Mouse (Mus musculus) heart, embryonic 14.5 days (tissue): ENCODE measurements around the gene Ifnz. TPM values are rescaled to one million over a fixed set of nuclear protein-coding genes. Genes with fewer than 3 reads are reported as not detected.
"Not testable (repeated sequence)": the region's sequence is repeated elsewhere in the genome, so short reads cannot be mapped to it uniquely, and the experiment has no call there.

Experiments used
- ATAC-seq: fragments of 200-750 bp; cut with Nextera tagmentation; 2 replicates; pipeline ENCODE4 v1.8.0; 2017; ENCODE audit warnings: low read depth, moderate TSS enrichment; ENCODE audit not compliant: insufficient number of reproducible peaks, insufficient read depth, low FRiP score
- H3K27ac ChIP-seq, 2 experiments: fragments of 200-500 bp in 1 of 2; fragments of 300-500 bp in 1 of 2; sonication (generic) in 1 of 2; replicated peaks in 1 of 2; 2 replicates each; pipeline ENCODE4 v1.5.1; 2012 to 2014; ENCODE audit warnings: low read depth in 2 of 2, low read length in 2 of 2, control low read depth in 1 of 2, mild to moderate bottlenecking in 1 of 2, mixed read lengths in 1 of 2; ENCODE audit not compliant: control insufficient read depth in 1 of 2, insufficient read depth in 1 of 2
- H3K27me3 ChIP-seq: fragments of 300-500 bp; sonication (generic); 2 replicates; pipeline ENCODE4 v1.6.1; 2014; ENCODE audit warnings: mild to moderate bottlenecking, low read length, control low read depth; ENCODE audit not compliant: control insufficient read depth, insufficient read depth
- H3K36me3 ChIP-seq: fragments of 300-500 bp; sonication (generic); 2 replicates; pipeline ENCODE4 v1.6.1; 2014; ENCODE audit warnings: mild to moderate bottlenecking, control low read depth, low read length, mixed read lengths; ENCODE audit not compliant: control insufficient read depth, insufficient read depth
- H3K4me1 ChIP-seq, 2 experiments: fragments of 200-500 bp in 1 of 2; fragments of 300-500 bp in 1 of 2; sonication (generic) in 1 of 2; 2 replicates each; pipeline ENCODE4 v1.6.1; 2012 to 2014; ENCODE audit warnings: low read length in 2 of 2, control low read depth in 1 of 2, mixed read lengths in 1 of 2; ENCODE audit not compliant: control insufficient read depth in 2 of 2, insufficient read depth in 2 of 2
- H3K4me2 ChIP-seq: fragments of 300-500 bp; sonication (generic); 2 replicates; pipeline ENCODE4 v1.6.1; 2014; ENCODE audit warnings: mild to moderate bottlenecking, low read length
- H3K4me3 ChIP-seq, 2 experiments: fragments of 200-500 bp in 1 of 2; fragments of 300-500 bp in 1 of 2; sonication (generic) in 1 of 2; 2 replicates each; pipeline ENCODE4 v1.5.1; 2012 to 2014; ENCODE audit warnings: low read length in 2 of 2, mild to moderate bottlenecking in 2 of 2, control low read depth in 1 of 2, low read depth in 1 of 2, moderate library complexity in 1 of 2; ENCODE audit not compliant: control insufficient read depth in 1 of 2, insufficient read depth in 1 of 2
- H3K9ac ChIP-seq: fragments of 300-500 bp; sonication (generic); 2 replicates; pipeline ENCODE4 v1.6.1; 2014; ENCODE audit warnings: mild to moderate bottlenecking, low read length
- H3K9me3 ChIP-seq: fragments of 300-500 bp; sonication (generic); 2 replicates; pipeline ENCODE4 v1.6.1; 2016; ENCODE audit warnings: low read length, control low read depth; ENCODE audit not compliant: control insufficient read depth
- WGBS: fragments of 180-500 bp; shearing (Covaris S2); extraction: QIAGEN DNeasy Blood & Tissue Kit; methylation state at CpG from one replicate; pipeline ENCODE4 v1.1.7; 2014; 5-methylcytosine and 5-hydroxymethylcytosine counted together
- polyA plus RNA-seq: library from polyadenylated mRNA; unstranded; fragments of >200 nt; fragmentation: Nextera tagmentation; extraction: Ambion mirVana; gene quantifications from 2 replicates; pipeline ENCODE4 v1.2.1, GENCODE M21; 2014

Ifnz gene
- polyA plus RNA-seq, 1 experiment from 2014 or later = not detected

- H3K4me3 ChIP-seq = no peak within 1 kb of the TSS
- no peaks in the 10 kb centered on the region for H3K4me1 ChIP-seq
- WGBS = 47% methylated on average over 3 of the region's 3 CpGs
- no peak for ATAC-seq
- H3K9me3 ChIP-seq = no peaks in the 10 kb centered on the region
- no peak within 1 kb of the TSS for H3K27ac ChIP-seq
- H3K4me2 ChIP-seq = no peak within 1 kb of the TSS
- H3K27me3 ChIP-seq = no peaks in the 10 kb centered on the region
- H3K9ac ChIP-seq = no peak within 1 kb of the TSS
- H3K36me3 ChIP-seq = no peaks in the 10 kb centered on the region
These were observed 34.0 kb downstream of the Ifnz start, which contains the start of gene Ifna7 for GRCm38 (mm10) chr4:88815928-88816327. Ifna7 (plus strand) TSS chr4:88816228.

GRCm38 (mm10) chr4:88819659-88820058 lies 37.7 kb downstream of the Ifnz start, which contains the start of gene Ifna11:
Ifna11 (plus strand) TSS chr4:88819959.
- H3K9me3 ChIP-seq = no peaks in the 10 kb centered on the region
- no peak within 1 kb of the TSS for H3K9ac ChIP-seq
- no peak for ATAC-seq
- H3K4me3 ChIP-seq = no peak within 1 kb of the TSS
- WGBS = 63% methylated on average over 1 of the region's 1 CpGs
- H3K4me2 ChIP-seq = no peak within 1 kb of the TSS
- H3K36me3 ChIP-seq = no peaks in the 10 kb centered on the region
- no peaks in the 10 kb centered on the region for H3K4me1 ChIP-seq
- H3K27ac ChIP-seq = no peak within 1 kb of the TSS
- no peaks in the 10 kb centered on the region for H3K27me3 ChIP-seq

GRCm38 (mm10) chr4:88822995-88823394 lies 41.1 kb downstream of the Ifnz start:
- Histone ChIP-seq H3K4me1 (no peaks in the 10 kb centered on the region), H3K27me3 (no peaks in the 10 kb centered on the region), H3K27ac (no peak overlapping the region), H3K9me3 (no peaks in the 10 kb centered on the region), H3K4me3 (no peak overlapping the region), H3K9ac (no peak overlapping the region), H3K4me2 (no peak overlapping the region), H3K36me3 (no peaks in the 10 kb centered on the region)
- WGBS = 23% methylated on average over 4 of the region's 4 CpGs
- ATAC-seq = no peak

GRCm38 (mm10) chr4:88827116-88827515 lies 45.2 kb downstream of the Ifnz start, which contains the start of gene Ifna6:
Ifna6 (plus strand) TSS chr4:88827416.
- H3K4me1 ChIP-seq, ATAC-seq: not testable (repeated sequence)

GRCm38 (mm10) chr4:88830523-88830922 lies 48.6 kb downstream of the Ifnz start:
- ATAC-seq = no peak

More at GRCm38 (mm10) chr4:88827116-88827515, 45.2 kb downstream of the Ifnz start, which contains the start of gene Ifna6:
- not testable (repeated sequence) for H3K36me3 ChIP-seq, H3K27ac ChIP-seq, H3K4me3 ChIP-seq, H3K9me3 ChIP-seq, H3K4me2 ChIP-seq, H3K9ac ChIP-seq, H3K27me3 ChIP-seq

More at GRCm38 (mm10) chr4:88830523-88830922, 48.6 kb downstream of the Ifnz start:
- 17% methylated on average over 4 of the region's 4 CpGs for WGBS
- Histone ChIP-seq H3K4me3 (no peak overlapping the region), H3K4me2 (no peak overlapping the region), H3K9me3 (no peaks in the 10 kb centered on the region), H3K27me3 (no peaks in the 10 kb centered on the region), H3K27ac (no peak overlapping the region), H3K36me3 (no peaks in the 10 kb centered on the region), H3K9ac (no peak overlapping the region), H3K4me1 (no peaks in the 10 kb centered on the region)

Other genes with a start within 250 kb of the Ifnz start
- not detected in 2 replicates for gene Ifna15, start 223.9 kb upstream of the Ifnz start, polyA plus RNA-seq
- gene Ifna14, start 210.3 kb upstream of the Ifnz start, polyA plus RNA-seq = not detected in 2 replicates
- gene Ifna9, start 189.7 kb upstream of the Ifnz start, polyA plus RNA-seq = not detected in 2 replicates
- not detected in 2 replicates for gene Ifna12, start 178.8 kb upstream of the Ifnz start, polyA plus RNA-seq
- gene C87499, start 147.7 kb upstream of the Ifnz start, polyA plus RNA-seq = not detected in 2 replicates
- not detected in 2 replicates for gene Ifna13, start 137.7 kb upstream of the Ifnz start, polyA plus RNA-seq
- not detected in 2 replicates for gene Ifna16, start 105.2 kb upstream of the Ifnz start, polyA plus RNA-seq
- not detected in 2 replicates for gene Ifna2, start 98.2 kb upstream of the Ifnz start, polyA plus RNA-seq
- not detected in 2 replicates for gene Ifnab, start 90.8 kb upstream of the Ifnz start, polyA plus RNA-seq
- gene Gm26566, start 60.3 kb upstream of the Ifnz start, polyA plus RNA-seq = 1.6 and 1.7 TPM in 2 replicates
- gene Klhl9, start 59.7 kb upstream of the Ifnz start, polyA plus RNA-seq = 105 and 108 TPM in 2 replicates
- not detected in 2 replicates for gene Gm13271, start 27.3 kb upstream of the Ifnz start, polyA plus RNA-seq
- gene Gm13283, start 22.0 kb upstream of the Ifnz start, polyA plus RNA-seq = 0.49 TPM in 1 of 2 replicates, not detected in the other
- not detected in 2 replicates for gene Gm13290, start 8.3 kb upstream of the Ifnz start, polyA plus RNA-seq
- gene Gm13289, start 5.2 kb upstream of the Ifnz start, polyA plus RNA-seq = not detected in 2 replicates
- gene Gm13272, start 2.3 kb upstream of the Ifnz start, polyA plus RNA-seq = not detected in 2 replicates
- not detected in 2 replicates for gene Gm13276, start 3.6 kb downstream of the Ifnz start, polyA plus RNA-seq
- gene Gm13277, start 6.5 kb downstream of the Ifnz start, polyA plus RNA-seq = not detected in 2 replicates
- not detected in 2 replicates for gene Gm13278, start 9.4 kb downstream of the Ifnz start, polyA plus RNA-seq
- gene Gm13275, start 12.4 kb downstream of the Ifnz start, polyA plus RNA-seq = not detected in 2 replicates
- not detected in 2 replicates for gene Gm13279, start 15.3 kb downstream of the Ifnz start, polyA plus RNA-seq
- gene Gm13285, start 17.5 kb downstream of the Ifnz start, polyA plus RNA-seq = 0.66 and 0.80 TPM in 2 replicates
- not detected in 2 replicates for gene Gm13287, start 21.1 kb downstream of the Ifnz start, polyA plus RNA-seq
- 0.07 TPM in 1 of 2 replicates, not detected in the other for gene Gm13288, start 23.4 kb downstream of the Ifnz start, polyA plus RNA-seq
- not detected in 2 replicates for gene Ifna7, start 34.1 kb downstream of the Ifnz start, polyA plus RNA-seq
- not detected in 2 replicates for gene Ifna11, start 37.8 kb downstream of the Ifnz start, polyA plus RNA-seq
- not detected in 2 replicates for gene Ifna6, start 45.3 kb downstream of the Ifnz start, polyA plus RNA-seq
- gene Ifna5, start 53.4 kb downstream of the Ifnz start, polyA plus RNA-seq = not detected in 2 replicates
- not detected in 2 replicates for gene Ifna4, start 59.7 kb downstream of the Ifnz start, polyA plus RNA-seq
- gene Ifna1, start 68.0 kb downstream of the Ifnz start, polyA plus RNA-seq = not detected in 2 replicates
- not detected in 2 replicates for gene Ifne, start 98.1 kb downstream of the Ifnz start, polyA plus RNA-seq